Mouse (Mus musculus): ENCODE data around the gene Vmn2r83. TPM values are rescaled to one million over a fixed set of nuclear protein-coding genes. Genes with fewer than 3 reads are reported as not detected.
"Not testable (repeated sequence)": the region's sequence is repeated elsewhere in the genome, so short reads cannot be mapped to it uniquely, and the experiment has no call there.

The Vmn2r83 gene
- not detected for total RNA-seq (2021)

- DNase-seq, result no peak
- intact Hi-C loops (cut with DNase I), result no loop called here
Measured at GRCm38 (mm10) chr10:79468431-79468830, at the start of gene Vmn2r83. Gene Vmn2r83, plus strand, starts transcription at chr10:79468731.

- DNase-seq; intact Hi-C loops (cut with DNase I): not testable (repeated sequence)
Measured at GRCm38 (mm10) chr10:79435141-79435820, 33.2 kb upstream of the Vmn2r83 start.

GRCm38 (mm10) chr10:79495886-79496285 lies 27.4 kb downstream of the Vmn2r83 start:
- intact Hi-C loops (cut with DNase I), result no loop called here
- DNase-seq, result no peak

GRCm38 (mm10) chr10:79496701-79497288 lies 28.3 kb downstream of the Vmn2r83 start:
- intact Hi-C loops (cut with DNase I), result no loop called here
- no peak for DNase-seq

GRCm38 (mm10) chr10:79502830-79503644 lies 34.5 kb downstream of the Vmn2r83 start:
- intact Hi-C loops (cut with DNase I), result no loop called here
- DNase-seq, result no peak

GRCm38 (mm10) chr10:79506709-79507108 lies 38.2 kb downstream of the Vmn2r83 start:
- DNase-seq, result no peak
- intact Hi-C loops (cut with DNase I), result no loop called here

- DNase-seq, result no peak
- intact Hi-C loops (cut with DNase I), result no loop called here
Measured at GRCm38 (mm10) chr10:79524433-79524832, 55.9 kb downstream of the Vmn2r83 start.

- no peak for DNase-seq
- intact Hi-C loops (cut with DNase I), result no loop called here
Measured at GRCm38 (mm10) chr10:79525456-79526325, 57.2 kb downstream of the Vmn2r83 start.

GRCm38 (mm10) chr10:79526661-79527452 lies 58.3 kb downstream of the Vmn2r83 start:
- intact Hi-C loops (cut with DNase I), result no loop called here
- no peak for DNase-seq

GRCm38 (mm10) chr10:79527453-79527845 lies 58.9 kb downstream of the Vmn2r83 start:
- intact Hi-C loops (cut with DNase I), result no loop called here
- no peak for DNase-seq

- intact Hi-C loops (cut with DNase I), result no loop called here
- no peak for DNase-seq
Measured at GRCm38 (mm10) chr10:79528081-79528480, 59.5 kb downstream of the Vmn2r83 start.

GRCm38 (mm10) chr10:79530241-79530640 lies 61.7 kb downstream of the Vmn2r83 start:
- no peak for DNase-seq
- intact Hi-C loops (cut with DNase I), result no loop called here

GRCm38 (mm10) chr10:79530721-79531120 lies 62.2 kb downstream of the Vmn2r83 start:
- no peak for DNase-seq

GRCm38 (mm10) chr10:79531593-79531992 lies 63.1 kb downstream of the Vmn2r83 start:
- DNase-seq, result no peak
- intact Hi-C loops (cut with DNase I), result no loop called here

More at GRCm38 (mm10) chr10:79530721-79531120, 62.2 kb downstream of the Vmn2r83 start:
- intact Hi-C loops (cut with DNase I), result no loop called here

- no peak for DNase-seq
- intact Hi-C loops (cut with DNase I), result no loop called here
Measured at GRCm38 (mm10) chr10:79532678-79533077, 64.1 kb downstream of the Vmn2r83 start.

GRCm38 (mm10) chr10:79533126-79533911 lies 64.8 kb downstream of the Vmn2r83 start, which contains the start of gene Plpp2:
Gene Plpp2, minus strand, starts transcription at chr10:79533796.
- intact Hi-C loops (cut with DNase I), result no loop called here
- DNase-seq, result peak; percentile 60

- DNase-seq, result no peak
- intact Hi-C loops (cut with DNase I), result no loop called here
Measured at GRCm38 (mm10) chr10:79534426-79534825, 65.9 kb downstream of the Vmn2r83 start.

- DNase-seq, result no peak
- intact Hi-C loops (cut with DNase I), result loop anchor here (5.0 kb wide), 1 partner anchor 1068 kb away; no protein-coding TSS in a partner anchor
Measured at GRCm38 (mm10) chr10:79535431-79535830, 66.9 kb downstream of the Vmn2r83 start.

Data from left cerebral cortex, postnatal 4 days (tissue).